ENCODE assay signal across 8 mouse cellular contexts in genomic region chr2:28525219-28525942, GRCm38 (mm10). TPM values are rescaled to one million over a fixed set of nuclear protein-coding genes. Genes with fewer than 3 reads are reported as not detected.
DNase-seq lines count a peak whose midpoint lies in the region; ATAC-seq lines count a peak whose summit lies in the region.

No protein-coding gene starts in this region.

- peaks cover 95% of the 10 kb centered on the region for H3K4me1 ChIP-seq in hindbrain, embryonic 13.5 days (replicated peaks)
- peaks cover 84% of the 10 kb centered on the region for H3K4me1 ChIP-seq in limb, embryonic 13.5 days
- peaks cover 36% of the 10 kb centered on the region for H3K4me1 ChIP-seq in midbrain, embryonic 11.5 days (ENCODE audit: control insufficient read depth, insufficient read depth, low read length)

- ATAC-seq in hindbrain, embryonic 13.5 days (ENCODE audit: low FRiP score) = peak; percentile 57
- peak; percentile 28 for ATAC-seq in limb, embryonic 13.5 days (ENCODE audit: low FRiP score, low read depth)
- ATAC-seq in midbrain, embryonic 11.5 days (ENCODE audit: low FRiP score) = peak; percentile 90

- H3K9me3 ChIP-seq in hindbrain, embryonic 13.5 days = no peaks in the 10 kb centered on the region
- no peaks in the 10 kb centered on the region for H3K9me3 ChIP-seq in limb, embryonic 13.5 days
- no peaks in the 10 kb centered on the region for H3K9me3 ChIP-seq in midbrain, embryonic 11.5 days (ENCODE audit: control insufficient read depth, low read length)

- no peak overlapping the region; the same call in 1 of the 2 replicates for H3K4me3 ChIP-seq in hindbrain, embryonic 13.5 days
- no peak overlapping the region for H3K4me3 ChIP-seq in limb, embryonic 13.5 days
- H3K4me3 ChIP-seq in midbrain, embryonic 11.5 days (ENCODE audit: low read depth, low read length) = no peak overlapping the region

- H3K36me3 ChIP-seq in hindbrain, embryonic 13.5 days = peaks cover 14% of the 10 kb centered on the region
- no peaks in the 10 kb centered on the region; the same call in 1 of the 2 replicates for H3K36me3 ChIP-seq in limb, embryonic 13.5 days
- H3K36me3 ChIP-seq in midbrain, embryonic 11.5 days (ENCODE audit: control insufficient read depth, insufficient read depth, low read length) = no peaks in the 10 kb centered on the region

- H3K27ac ChIP-seq in hindbrain, embryonic 13.5 days = peak overlapping the region; percentile 77
- peak overlapping the region; percentile 73 for H3K27ac ChIP-seq in limb, embryonic 13.5 days
- H3K27ac ChIP-seq in midbrain, embryonic 11.5 days (ENCODE audit: low read depth, low read length) = peak overlapping the region; percentile 88

- H3K27me3 ChIP-seq in hindbrain, embryonic 13.5 days = no peaks in the 10 kb centered on the region
- no peaks in the 10 kb centered on the region for H3K27me3 ChIP-seq in limb, embryonic 13.5 days
- H3K27me3 ChIP-seq in midbrain, embryonic 11.5 days (ENCODE audit: control insufficient read depth, insufficient read depth, low read length) = no peaks in the 10 kb centered on the region

- peak; percentile 74 for DNase-seq in right cerebral cortex, adult 18-20 months
- DNase-seq in right cerebral cortex, postnatal 25 days = no peak
- peak; percentile 83 for DNase-seq in cerebellum, adult 11-12 months
- DNase-seq in gastrocnemius, adult 18-20 months (ENCODE audit: low spot score) = peak; percentile 80
- peak; percentile 91 for DNase-seq in midbrain, embryonic 11.5 days (ENCODE audit: low spot score, missing footprints)
- DNase-seq in right cerebral cortex, postnatal 4 days = no peak

- WGBS in hindbrain, embryonic 13.5 days = 15% methylated on average over 11 of the region's 11 CpGs
- 14% methylated on average over 11 of the region's 11 CpGs for WGBS in limb, embryonic 13.5 days
- WGBS in midbrain, embryonic 11.5 days = 21% methylated on average over 11 of the region's 11 CpGs

- peak overlapping the region; percentile 66 for H3K9ac ChIP-seq in hindbrain, embryonic 13.5 days
- peak overlapping the region; percentile 35 for H3K9ac ChIP-seq in limb, embryonic 13.5 days
- H3K9ac ChIP-seq in midbrain, embryonic 11.5 days (ENCODE audit: low read length) = peak overlapping the region; percentile 54

- H3K4me2 ChIP-seq in hindbrain, embryonic 13.5 days = peak overlapping the region; percentile 25; the same call in 1 of the 2 replicates
- H3K4me2 ChIP-seq in limb, embryonic 13.5 days (replicated peaks) = no peak overlapping the region
- peak overlapping the region; percentile 6; the same call in 1 of the 2 replicates for H3K4me2 ChIP-seq in midbrain, embryonic 11.5 days

RNA-seq across cellular contexts. Expression of gene Ralgds, which starts 12.5 kb away (rescaled TPM):
- total RNA-seq in gastrocnemius, adult 18-20 months (2021) = 1 to 10 TPM; 6.1 to 8.9 TPM
- polyA plus RNA-seq in hindbrain, embryonic 13.5 days (2015; fragmentation: Nextera tagmentation; extraction: Ambion mirVana) = 78.9 and 87.9 TPM in 2 replicates
- 45.1 and 53.8 TPM in 2 replicates for polyA plus RNA-seq in limb, embryonic 13.5 days (2015; fragmentation: Nextera tagmentation; extraction: Ambion mirVana)
- 45.8 and 48.8 TPM in 2 replicates for polyA plus RNA-seq in midbrain, embryonic 11.5 days (2014; fragmentation: Nextera tagmentation; extraction: Ambion mirVana)

RNA-seq across cellular contexts. Expression of gene Gm10134, which starts 19.5 kb away (rescaled TPM):
- under 1 TPM in 1 of 2 experiments, not detected in 1; 0.74 TPM for total RNA-seq in gastrocnemius, adult 18-20 months (2021)
- polyA plus RNA-seq in hindbrain, embryonic 13.5 days (2015; fragmentation: Nextera tagmentation; extraction: Ambion mirVana) = 2.1 and 3.6 TPM in 2 replicates
- 1.4 and 2.5 TPM in 2 replicates for polyA plus RNA-seq in limb, embryonic 13.5 days (2015; fragmentation: Nextera tagmentation; extraction: Ambion mirVana)
- not detected in 2 replicates for polyA plus RNA-seq in midbrain, embryonic 11.5 days (2014; fragmentation: Nextera tagmentation; extraction: Ambion mirVana)

RNA-seq across cellular contexts. Expression of gene Gbgt1, which starts 28.7 kb away (rescaled TPM):
- total RNA-seq in gastrocnemius, adult 18-20 months (2021) = under 1 TPM; 0.81 to 0.89 TPM
- polyA plus RNA-seq in hindbrain, embryonic 13.5 days (2015; fragmentation: Nextera tagmentation; extraction: Ambion mirVana) = 0.52 and 1.0 TPM in 2 replicates
- polyA plus RNA-seq in limb, embryonic 13.5 days (2015; fragmentation: Nextera tagmentation; extraction: Ambion mirVana) = 0.94 and 0.95 TPM in 2 replicates
- polyA plus RNA-seq in midbrain, embryonic 11.5 days (2014; fragmentation: Nextera tagmentation; extraction: Ambion mirVana) = 0.10 and 0.25 TPM in 2 replicates

RNA-seq across cellular contexts. Expression of gene Cel, which starts 37.8 kb away (rescaled TPM):
- under 1 TPM in 1 of 2 experiments, not detected in 1; 0.16 TPM for total RNA-seq in gastrocnemius, adult 18-20 months (2021)
- polyA plus RNA-seq in hindbrain, embryonic 13.5 days (2015; fragmentation: Nextera tagmentation; extraction: Ambion mirVana) = 0.08 and 0.13 TPM in 2 replicates
- 0.11 TPM in 1 of 2 replicates, not detected in the other for polyA plus RNA-seq in limb, embryonic 13.5 days (2015; fragmentation: Nextera tagmentation; extraction: Ambion mirVana)
- 0.07 TPM in 1 of 2 replicates, not detected in the other for polyA plus RNA-seq in midbrain, embryonic 11.5 days (2014; fragmentation: Nextera tagmentation; extraction: Ambion mirVana)

RNA-seq across cellular contexts. Expression of gene Mrps2, which starts 57.5 kb away (rescaled TPM):
- 10 to 100 TPM; 21.1 to 22.9 TPM for total RNA-seq in gastrocnemius, adult 18-20 months (2021)
- polyA plus RNA-seq in hindbrain, embryonic 13.5 days (2015; fragmentation: Nextera tagmentation; extraction: Ambion mirVana) = 51.9 and 52.6 TPM in 2 replicates
- polyA plus RNA-seq in limb, embryonic 13.5 days (2015; fragmentation: Nextera tagmentation; extraction: Ambion mirVana) = 59.4 and 60.0 TPM in 2 replicates
- 65.9 and 71.6 TPM in 2 replicates for polyA plus RNA-seq in midbrain, embryonic 11.5 days (2014; fragmentation: Nextera tagmentation; extraction: Ambion mirVana)

Comparison
In these comparisons a context has a peak if more than half of its experiments do, and no peak if none do; other contexts are left out.
1. DNase-seq: peak in right cerebral cortex, adult 18-20 months (single experiment), cerebellum, adult 11-12 months (single experiment), gastrocnemius, adult 18-20 months (single experiment) and midbrain, embryonic 11.5 days (single experiment); none in right cerebral cortex, postnatal 25 days (single experiment) and right cerebral cortex, postnatal 4 days (single experiment).
2. ATAC-seq: peak in every context shown above with its lines; median percentile 90 in midbrain, embryonic 11.5 days; 57 in hindbrain, embryonic 13.5 days; 28 in limb, embryonic 13.5 days.
3. Peak in every context shown above with its lines, with median percentiles within 50 percentile points of each other: H3K27ac ChIP-seq and H3K9ac ChIP-seq.